Mouse (Mus musculus) frontal cortex, adult (tissue): ENCODE data around the gene Cog1.

Experiments used
- ATAC-seq: cut with Nextera tagmentation; 2 replicates; pipeline ENCODE4 v1.9.2; 2017; ENCODE audit warnings: mild to moderate bottlenecking, moderate library complexity, mixed read lengths; ENCODE audit not compliant: low TSS enrichment

Cog1 gene

DNA sequence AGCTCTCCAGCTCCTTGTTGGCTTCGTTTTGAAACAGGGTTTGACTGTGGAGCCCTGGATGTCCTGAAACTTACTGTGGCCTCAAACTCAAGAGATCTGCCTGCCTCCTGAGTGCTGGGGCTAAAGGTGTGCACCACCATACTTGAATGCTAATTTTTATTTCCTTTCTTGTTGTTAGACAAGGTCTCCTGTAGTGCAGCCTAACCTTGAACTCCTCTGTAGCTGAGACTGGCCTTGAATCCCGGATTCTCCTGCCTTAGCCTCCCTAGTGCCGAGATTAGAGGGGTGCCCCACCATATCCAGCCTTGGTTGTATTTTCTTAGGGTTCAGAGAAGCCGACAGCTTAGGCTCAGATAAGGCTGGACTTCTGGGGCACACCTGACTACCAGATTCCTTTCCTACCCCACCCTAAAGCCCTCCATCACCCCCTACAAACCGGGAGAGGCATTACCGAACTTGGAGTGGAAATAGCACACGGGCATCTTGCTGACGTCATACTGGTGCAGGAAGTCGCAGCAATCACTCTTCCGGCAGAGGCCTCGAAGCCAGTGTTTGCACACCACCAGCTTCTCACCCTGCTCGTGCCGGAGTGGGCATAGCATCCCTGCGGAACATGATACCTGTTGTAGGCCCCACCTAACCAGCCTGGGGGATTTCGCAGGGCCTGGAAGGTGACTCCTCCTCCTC lies 57.1 kb downstream of the Cog1 start:
- no peak for ATAC-seq

DNA sequence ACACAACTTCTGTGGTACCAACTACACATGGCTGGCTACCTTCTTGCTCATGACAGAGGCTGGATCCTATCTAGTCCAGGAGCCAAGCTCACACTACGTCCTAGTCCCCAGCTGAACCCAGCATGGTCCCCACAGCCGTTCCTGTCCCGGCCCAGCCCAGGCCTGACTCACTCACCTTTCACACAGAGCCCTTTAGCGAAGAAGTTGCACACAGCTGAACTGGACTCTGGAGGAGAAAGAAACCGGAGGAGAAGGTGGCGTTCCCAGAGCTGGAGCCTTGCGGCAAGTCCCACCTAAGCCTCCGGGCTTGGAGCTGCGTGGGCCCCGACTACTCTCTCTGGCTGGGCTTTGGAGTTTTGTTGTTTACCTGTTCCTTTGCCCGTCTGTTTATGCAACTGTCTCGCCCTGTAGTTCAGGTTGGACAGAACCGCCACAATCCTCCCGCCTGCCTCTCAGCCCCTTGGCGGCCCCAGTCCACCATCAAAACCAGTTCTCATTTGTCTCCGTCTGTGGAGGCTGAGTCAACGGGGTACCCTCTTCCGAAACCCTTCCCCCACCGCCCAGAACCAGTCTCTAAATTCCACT lies 59.8 kb downstream of the Cog1 start:
- no peak for ATAC-seq

DNA sequence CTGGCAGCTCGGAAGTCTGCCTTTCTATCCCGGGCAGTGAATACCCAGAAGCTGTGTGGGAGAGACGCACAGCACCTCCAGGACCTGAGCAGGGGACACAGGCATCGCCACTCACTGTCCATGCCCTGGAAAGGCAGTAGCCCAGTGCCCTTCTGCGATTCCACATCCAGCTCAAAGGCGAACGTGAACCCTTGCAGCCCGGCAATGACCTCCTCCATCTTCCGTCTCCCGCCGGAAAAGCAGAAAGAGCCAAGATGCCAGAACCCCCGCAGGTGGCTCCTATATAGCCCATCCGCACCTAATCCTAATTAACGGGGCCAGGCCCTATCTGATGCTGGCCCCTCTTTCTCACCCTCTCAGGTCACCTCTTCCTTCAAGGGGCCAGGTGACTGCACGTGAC lies 60.3 kb downstream of the Cog1 start:
- ATAC-seq: no peak

DNA sequence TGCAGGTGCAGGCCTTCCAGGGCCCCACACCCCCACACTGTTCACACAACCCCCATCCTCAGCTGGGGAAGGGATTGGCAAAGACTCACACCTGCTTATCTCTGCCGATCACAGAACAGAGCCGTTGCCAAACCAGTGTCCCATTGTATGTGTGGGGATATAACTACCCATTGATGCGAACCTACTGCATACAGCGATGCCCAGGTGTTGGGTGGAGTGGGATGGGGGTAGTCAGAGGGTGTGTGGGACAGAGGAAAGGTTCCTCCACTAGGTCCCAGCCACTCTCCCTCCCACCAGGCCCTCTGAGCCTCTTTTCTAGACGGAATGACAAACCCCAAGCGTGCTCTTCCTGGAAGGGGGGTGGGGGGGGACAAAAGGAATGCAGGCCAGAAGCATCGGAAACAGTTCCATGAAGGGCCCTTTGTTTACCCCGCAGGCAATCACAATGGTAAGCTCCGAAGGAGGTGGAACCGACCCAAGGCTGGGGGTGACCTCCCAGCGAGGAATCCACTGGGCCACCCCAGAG lies 60.8 kb downstream of the Cog1 start, which contains the start of gene Cpsf4l:
TSS of gene Cpsf4l (minus strand) at position 287 of the 526 bp plus-strand sequence.
- ATAC-seq: no peak

DNA sequence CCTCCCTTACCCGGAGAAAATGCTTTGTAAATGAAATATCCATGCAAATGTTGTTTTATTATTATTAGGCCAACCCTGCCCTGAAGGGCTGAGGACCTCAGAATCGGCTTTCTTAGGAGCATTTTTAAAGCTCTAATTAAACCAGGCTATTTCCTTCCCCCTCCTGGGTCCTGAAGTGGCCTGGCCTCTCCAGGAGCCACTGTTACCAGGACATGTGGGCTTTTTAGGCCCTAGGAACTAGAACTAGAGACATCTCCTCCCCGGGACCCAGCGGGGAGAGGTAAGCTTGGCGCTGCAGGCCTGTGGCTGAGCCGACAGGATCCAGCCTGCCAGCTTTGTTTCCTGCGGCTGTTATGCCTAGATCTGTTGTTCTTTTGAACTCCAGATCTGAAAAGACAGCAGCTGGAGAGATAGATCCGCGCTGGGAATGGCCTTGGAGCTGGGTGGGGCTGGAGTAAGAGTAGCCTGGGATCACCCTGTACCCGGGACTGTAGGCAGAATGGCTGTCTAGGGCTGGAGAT lies 61.3 kb downstream of the Cog1 start:
- ATAC-seq: no peak

DNA sequence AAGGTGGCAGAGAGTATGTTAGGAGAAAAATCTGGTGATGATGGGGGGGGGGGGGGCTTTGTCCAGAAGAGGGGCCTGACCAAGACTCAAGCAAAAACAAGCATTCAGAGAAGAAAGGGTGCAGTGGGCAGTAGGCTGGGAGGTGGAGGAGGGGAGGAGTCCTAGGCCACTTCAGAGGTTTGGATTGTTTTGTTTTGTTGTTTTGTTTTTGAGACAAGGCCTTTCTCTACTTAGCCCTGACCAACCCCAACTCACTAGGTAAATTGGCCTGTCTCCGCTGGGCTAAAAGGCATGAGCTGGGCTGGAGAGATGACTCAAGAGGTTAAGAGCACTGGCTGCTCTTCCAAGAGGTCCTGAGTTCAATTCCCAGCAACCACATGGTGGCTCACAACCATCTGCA lies 62.1 kb downstream of the Cog1 start:
- no peak for ATAC-seq

DNA sequence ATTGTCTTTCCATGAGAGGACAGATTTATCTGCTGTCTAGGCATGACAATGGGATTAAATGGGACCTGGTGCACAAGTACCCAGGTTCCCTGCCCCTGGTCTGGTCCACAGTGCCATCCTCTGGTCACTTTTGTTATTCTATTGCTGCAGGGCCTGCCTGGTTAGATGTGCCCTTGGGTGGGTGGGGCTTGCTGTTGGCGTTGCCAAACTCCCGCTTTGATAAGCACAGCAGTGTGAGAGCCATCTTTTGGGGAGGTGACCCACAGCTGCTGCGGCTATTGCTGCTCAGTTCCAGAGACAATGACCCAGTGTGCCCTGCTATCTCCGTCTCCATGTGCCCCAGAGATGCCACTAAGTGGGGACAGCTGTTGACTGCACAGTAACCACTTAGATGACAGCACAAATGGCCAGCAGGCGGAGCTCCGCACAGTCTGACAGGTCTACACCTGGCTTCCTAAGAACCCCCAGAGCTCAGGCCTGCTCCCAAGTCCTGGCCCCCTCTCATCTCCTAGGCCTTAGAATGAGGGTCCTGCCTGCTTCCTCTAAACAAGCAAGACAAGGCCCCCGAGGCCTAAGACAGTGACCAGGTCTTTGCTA lies 66.2 kb downstream of the Cog1 start:
- ATAC-seq: no peak; the same call in 1 of the 2 replicates

DNA sequence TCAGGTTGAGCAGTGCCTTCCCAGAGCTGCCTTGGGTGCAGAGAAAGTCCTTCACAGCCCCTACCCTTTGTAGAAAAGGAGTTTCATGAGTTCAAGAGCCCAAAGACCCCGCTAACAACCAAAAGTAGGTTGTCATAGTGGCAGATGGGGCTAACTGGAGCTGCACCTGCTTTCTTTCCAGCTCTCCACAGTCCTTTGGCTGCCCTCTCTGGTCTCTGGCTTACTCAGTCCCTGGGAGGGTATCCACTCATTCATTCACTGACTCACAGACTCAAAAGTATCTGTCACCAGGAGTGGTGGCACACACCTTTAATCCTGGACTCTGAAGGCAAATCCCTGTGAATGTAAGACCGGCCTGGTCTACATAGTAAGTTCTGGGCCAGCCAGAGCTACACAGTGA lies 67.2 kb downstream of the Cog1 start:
- ATAC-seq: no peak
